Mouse (Mus musculus) ES-E14 (cell line): ENCODE measurements around the gene Tmem80. TPM values are rescaled to one million over a fixed set of nuclear protein-coding genes. Genes with fewer than 3 reads are reported as not detected.

ENCODE experiments used
- DNase-seq: peaks from one replicate; pipeline ENCODE4 v3.0.0-alpha.2; 2013; ENCODE audit warnings: low read depth, low spot score
- H3K27ac ChIP-seq: 2 replicates; pipeline ENCODE4 v1.5.1; 2012; ENCODE audit warnings: low read depth, mild to moderate bottlenecking, low read length, moderate library complexity, mixed read lengths; ENCODE audit not compliant: poor library complexity, insufficient read depth, severe bottlenecking
- H3K36me3 ChIP-seq: 2 replicates; pipeline ENCODE4 v1.6.1; 2012; ENCODE audit warnings: mild to moderate bottlenecking, low read length, moderate library complexity, mixed read lengths; ENCODE audit not compliant: control insufficient read depth, poor library complexity, insufficient read depth, severe bottlenecking
- H3K4me1 ChIP-seq, 2 experiments: fragments of 150-350 bp in 1 of 2; sonication (generic) in 1 of 2; 2 replicates each; pipeline ENCODE4 v1.6.1; 2012; ENCODE audit warnings: low read length in 2 of 2, mild to moderate bottlenecking in 1 of 2, mixed read lengths in 1 of 2; ENCODE audit not compliant: control insufficient read depth in 2 of 2, insufficient read depth in 2 of 2, poor library complexity in 1 of 2
- H3K4me3 ChIP-seq, 2 experiments: fragments of 150-350 bp in 1 of 2; sonication (generic) in 1 of 2; 2 replicates each; pipeline ENCODE4 v1.5.1; 2012; ENCODE audit warnings: low read length in 2 of 2, low read depth in 1 of 2, mild to moderate bottlenecking in 1 of 2, mixed read lengths in 1 of 2; ENCODE audit not compliant: insufficient read depth in 1 of 2, poor library complexity in 1 of 2, severe bottlenecking in 1 of 2
- H3K9ac ChIP-seq: 2 replicates; pipeline ENCODE4 v1.6.1; 2012; ENCODE audit warnings: low read depth, mild to moderate bottlenecking, low read length, mixed read lengths; ENCODE audit not compliant: poor library complexity, insufficient read depth, severe bottlenecking
- H3K9me3 ChIP-seq: fragments of 150-350 bp; sonication (generic); 2 replicates; pipeline ENCODE4 v1.6.1; 2012; ENCODE audit warnings: low read depth, mild to moderate bottlenecking, low read length; ENCODE audit not compliant: control insufficient read depth, insufficient read depth
- CHD2 ChIP-seq: IDR thresholded peaks from 2 replicates; pipeline ENCODE4 v1.6.1; 2014; ENCODE audit warnings: mild to moderate bottlenecking, low read depth, low read length, inconsistent platforms
- HCFC1 ChIP-seq: IDR thresholded peaks from 2 replicates; pipeline ENCODE4 v1.6.1; 2012; ENCODE audit warnings: low read length, inconsistent platforms, borderline replicate concordance; ENCODE audit not compliant: insufficient read depth
- MAFK ChIP-seq: IDR thresholded peaks from 2 replicates; pipeline ENCODE4 v1.6.1; 2014; ENCODE audit warnings: mild to moderate bottlenecking, low read depth, low read length, inconsistent platforms; ENCODE audit not compliant: insufficient read depth
- ZC3H11A ChIP-seq: IDR thresholded peaks from 2 replicates; pipeline ENCODE4 v1.6.1; 2012; ENCODE audit warnings: low read depth, mild to moderate bottlenecking, inconsistent platforms, low read length, borderline replicate concordance
- ZNF384 ChIP-seq: IDR thresholded peaks from 2 replicates; pipeline ENCODE4 v1.6.1; 2012; ENCODE audit warnings: low read depth, low read length, inconsistent platforms
- in situ Hi-C, 2 experiments: fragments of 600-800 bp; cut with MboI; formaldehyde crosslinking; loops; one replicate each; pipeline ENCODE4 v1.15.1; 2025; ENCODE audit warnings: low sequenced_read_pairs in 2 of 2, inconsistent platforms in 1 of 2; ENCODE audit not compliant: unreplicated experiment in 2 of 2
- total RNA-seq: library from RNA; depleted of rRNA; stranded (reverse); fragments of 300-350 nt; gene quantifications from 2 replicates; pipeline ENCODE4 v1.2.3, GENCODE M21; 2012

The Tmem80 gene
- total RNA-seq, 1 experiment = 9.7 TPM

DNA sequence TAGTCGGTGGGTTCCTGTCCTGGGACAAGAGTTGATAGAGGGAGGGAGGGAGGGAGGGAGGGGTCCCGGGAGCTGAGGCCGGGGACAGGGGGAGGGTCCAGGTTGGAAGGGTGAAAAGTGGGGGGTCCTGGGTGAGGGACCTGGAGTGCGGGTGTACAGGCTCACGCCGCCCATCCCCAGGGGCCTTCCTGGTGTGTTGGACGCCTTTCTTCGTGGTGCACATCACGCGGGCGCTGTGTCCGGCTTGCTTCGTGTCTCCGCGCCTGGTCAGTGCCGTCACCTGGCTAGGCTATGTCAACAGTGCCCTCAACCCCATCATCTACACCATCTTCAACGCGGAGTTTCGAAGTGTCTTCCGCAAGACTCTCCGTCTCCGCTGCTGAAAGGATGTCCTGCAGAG is 33.1 kb upstream of the Tmem80 start:
- in situ Hi-C loops = no loop called here
- H3K9me3 ChIP-seq = no peaks in the 10 kb centered on the region
- peaks cover 0 to 11% of the 10 kb centered on the region in 2 experiments; a peak in 1 of 4 replicates for H3K4me1 ChIP-seq
- H3K4me3 ChIP-seq = peak overlapping the region; percentile 14 to 62
- no peak overlapping the region for H3K27ac ChIP-seq
- DNase-seq = no peak
- H3K36me3 ChIP-seq = peaks cover 8% of the 10 kb centered on the region; the same call in 1 of the 2 replicates
- peak overlapping the region; percentile 55; the same call in 1 of the 2 replicates for H3K9ac ChIP-seq
- TF ChIP-seq HCFC1 (no peak), ZNF384 (no peak), ZC3H11A (no peak), MAFK (no peak), CHD2 (no peak)

DNA sequence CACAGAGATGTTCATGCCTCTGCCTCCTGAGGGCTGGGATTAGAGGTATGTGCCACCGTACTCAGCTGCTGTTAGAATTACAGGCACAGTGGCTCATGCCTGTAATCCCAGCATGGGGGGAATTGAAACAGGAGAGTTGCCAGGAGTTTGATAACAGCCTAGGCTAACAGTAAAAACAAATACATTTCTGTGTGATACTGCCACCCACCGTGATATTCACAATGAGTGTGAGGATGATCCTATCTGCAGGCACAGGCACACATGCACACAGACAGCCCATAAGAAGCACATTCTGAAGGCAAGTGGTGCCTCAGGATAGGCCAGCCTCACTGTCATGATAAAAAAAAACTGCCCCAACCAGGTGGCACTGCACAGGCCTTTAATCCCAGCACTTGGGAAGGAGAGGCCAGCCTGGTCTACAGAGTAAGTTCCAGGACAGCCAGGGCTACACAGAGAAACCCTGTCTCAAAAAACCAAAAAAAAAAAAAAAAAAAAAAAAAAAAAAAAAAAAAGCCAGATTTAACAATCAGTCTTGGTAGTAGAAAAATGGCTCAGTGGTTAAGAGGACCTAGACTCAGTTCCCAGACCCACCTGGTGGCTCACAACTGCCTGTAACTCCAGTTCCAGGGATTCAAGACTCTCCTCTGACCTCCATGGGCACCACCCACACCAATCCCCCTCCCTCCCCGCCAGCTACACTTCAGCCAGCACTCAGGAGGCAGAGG is 29.5 kb upstream of the Tmem80 start:
- Histone ChIP-seq H3K36me3 (peaks cover 19% of the 10 kb centered on the region), H3K9me3 (no peaks in the 10 kb centered on the region), H3K27ac (no peak overlapping the region), H3K9ac (no peak overlapping the region), H3K4me3 (no peak overlapping the region), H3K4me1 (peaks cover 0 to 7% of the 10 kb centered on the region in 2 experiments; a peak in 1 of 4 replicates)
- DNase-seq = no peak
- in situ Hi-C loops = no loop called here
- no peak for TF ChIP-seq HCFC1
- TF ChIP-seq MAFK = no peak
- TF ChIP-seq ZNF384 = 0 out of 2 replicates have a peak, but pooled peaks have one; percentile 60
- no peak for TF ChIP-seq ZC3H11A

DNA sequence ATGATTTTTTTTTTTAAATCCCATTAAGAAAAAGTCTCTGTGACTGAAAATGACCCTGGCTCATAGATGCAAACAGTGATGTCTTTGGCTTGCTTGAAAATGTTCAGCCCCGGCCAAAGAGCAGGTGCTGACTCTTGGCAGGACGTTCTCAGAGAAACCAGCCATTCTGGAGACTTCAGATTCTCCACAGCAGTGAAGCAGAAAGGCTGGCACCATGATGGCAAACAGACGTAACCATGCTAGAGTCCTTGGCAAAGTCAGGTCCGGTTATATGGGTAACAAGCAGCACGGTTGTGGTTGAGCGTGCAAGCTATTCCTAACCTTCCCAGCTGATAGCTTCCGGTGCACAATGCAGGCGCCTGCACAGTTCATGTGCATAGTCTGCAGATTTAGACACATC is 28.4 kb upstream of the Tmem80 start:
- Histone ChIP-seq H3K27ac (no peak overlapping the region), H3K9me3 (no peaks in the 10 kb centered on the region), H3K36me3 (peaks cover 22% of the 10 kb centered on the region), H3K4me3 (no peak overlapping the region), H3K9ac (no peak overlapping the region), H3K4me1 (peaks cover 0 to 2% of the 10 kb centered on the region in 2 experiments; a peak in 1 of 4 replicates)
- no peak for TF ChIP-seq CHD2
- TF ChIP-seq HCFC1 = no peak
- TF ChIP-seq ZNF384 = no peak
- no peak for TF ChIP-seq MAFK
- no peak for TF ChIP-seq ZC3H11A
- DNase-seq = no peak
- in situ Hi-C loops = no loop called here

DNA sequence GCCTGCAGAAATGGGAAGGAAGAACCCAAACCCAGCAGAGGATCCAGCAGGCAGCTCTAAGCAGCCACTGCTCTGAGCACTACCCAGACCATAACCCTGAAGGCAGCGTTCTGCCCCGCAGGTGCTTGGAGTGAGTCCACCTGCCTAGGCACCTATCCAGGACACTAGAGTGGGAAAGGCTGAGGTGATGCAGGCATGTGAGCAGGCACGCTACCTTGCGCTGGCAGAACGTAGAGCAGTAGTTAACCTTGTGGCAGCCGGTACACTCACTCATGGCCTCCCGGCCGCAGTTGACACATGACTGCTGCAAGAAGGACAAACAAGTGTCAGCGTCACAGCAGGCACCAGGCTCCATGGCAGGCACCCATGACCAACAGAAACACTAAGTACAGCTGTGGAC is 26.2 kb upstream of the Tmem80 start:
- no peaks in the 10 kb centered on the region for H3K4me1 ChIP-seq
- H3K27ac ChIP-seq = no peak overlapping the region
- H3K9ac ChIP-seq = no peak overlapping the region
- peaks cover 41% of the 10 kb centered on the region for H3K36me3 ChIP-seq
- in situ Hi-C loops = no loop called here
- TF ChIP-seq ZC3H11A (no peak), ZNF384 (no peak), CHD2 (no peak), HCFC1 (no peak), MAFK (no peak)
- no peaks in the 10 kb centered on the region for H3K9me3 ChIP-seq
- H3K4me3 ChIP-seq = no peak overlapping the region
- DNase-seq = no peak

DNA sequence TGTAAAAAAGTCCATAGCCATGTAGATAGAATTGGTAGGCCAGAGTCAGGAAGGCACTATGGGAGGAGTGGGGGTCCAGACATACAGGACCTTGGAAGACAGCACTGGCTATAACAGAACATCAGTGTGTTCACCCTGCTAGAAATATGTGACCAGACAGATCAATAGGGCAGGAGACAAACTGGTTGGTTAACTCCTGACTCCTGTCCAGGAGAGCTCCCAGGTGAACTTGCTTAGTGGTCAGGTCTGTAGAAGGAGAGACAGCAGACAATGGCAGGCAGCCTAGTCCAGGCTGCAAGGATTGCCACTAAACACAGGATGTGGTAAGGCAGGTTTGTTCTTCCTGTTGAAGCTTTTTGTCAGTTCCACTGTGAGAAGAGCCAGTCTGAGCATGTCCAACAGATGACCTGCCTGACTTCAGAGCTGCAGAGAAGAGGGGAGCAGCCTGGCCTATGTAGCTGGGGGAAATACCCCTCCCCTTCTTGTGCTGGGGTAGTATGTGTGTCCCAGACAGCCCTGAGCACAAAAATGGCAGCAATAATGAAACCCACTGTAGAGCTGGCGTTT is 24.8 kb upstream of the Tmem80 start:
- no peak overlapping the region for H3K27ac ChIP-seq
- in situ Hi-C loops = no loop called here
- peaks cover 47% of the 10 kb centered on the region for H3K36me3 ChIP-seq
- no peak overlapping the region for H3K9ac ChIP-seq
- no peak for DNase-seq
- no peaks in the 10 kb centered on the region for H3K4me1 ChIP-seq
- H3K4me3 ChIP-seq = no peak overlapping the region
- TF ChIP-seq CHD2 = no peak
- TF ChIP-seq ZNF384 = no peak
- no peak for TF ChIP-seq MAFK
- no peak for TF ChIP-seq HCFC1
- no peak for TF ChIP-seq ZC3H11A
- no peaks in the 10 kb centered on the region for H3K9me3 ChIP-seq
